Mouse (Mus musculus): ENCODE measurements at regions not wholly inside any gene's neighbourhood (a gene's known extent, or its start where the extent isn't known, plus 50 kb on each side); places are given as distances from the start of the nearest gene placed in this dataset.

- no peak for TF ChIP-seq CTCF (IDR thresholded peaks at IDR 0.05; ENCODE audit: low read depth)
- no peak for TF ChIP-seq EP300 (optimal IDR thresholded peaks at IDR 0.05)
Observed at GRCm38 (mm10) chr4:64129290-64129689, 82.5 kb upstream of the Tnc start.
